In the genomic region with DNA sequence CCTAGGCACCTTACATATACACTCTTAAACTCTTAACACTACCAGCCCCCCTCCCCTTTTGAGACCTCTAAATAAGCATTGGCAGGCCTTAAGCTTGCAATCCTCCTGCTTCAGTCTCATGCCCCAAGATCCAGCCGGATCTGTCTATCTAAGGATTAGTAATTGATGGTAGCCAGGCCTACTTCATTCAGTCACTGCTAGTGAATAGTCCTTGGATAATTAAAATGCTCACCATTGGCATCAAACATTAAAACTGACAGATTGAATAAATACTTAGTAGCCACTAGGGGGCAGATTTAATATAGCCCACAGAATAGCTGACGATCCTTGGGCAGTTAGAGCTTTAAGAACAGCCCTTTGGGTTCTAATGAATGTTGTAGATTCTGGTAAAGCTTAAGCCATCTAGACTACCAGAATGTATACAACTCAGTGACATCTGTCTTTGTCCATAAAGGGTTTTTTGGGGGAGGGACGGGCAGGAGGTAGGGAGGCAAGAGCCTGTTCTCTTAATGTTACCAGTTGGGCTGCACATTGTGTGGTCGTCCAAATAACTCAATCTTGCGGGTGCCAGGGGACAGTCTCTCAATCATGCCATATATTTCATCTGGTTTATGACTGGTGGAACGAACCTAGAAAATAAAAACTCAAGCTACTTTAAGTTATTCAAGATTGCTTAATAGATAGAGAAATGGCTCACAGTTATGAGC, we compare ENCODE assay signal across 9 mouse cellular contexts. TPM values are rescaled to one million over a fixed set of nuclear protein-coding genes. Genes with fewer than 3 reads are reported as not detected.
DNase-seq lines count a peak whose midpoint lies in the region; ATAC-seq and TF ChIP-seq lines count a peak whose summit lies in the region.
"Had no signal": no experiment of that assay in that cellular context is flagged by ENCODE, and none has a peak within 500 bp of the region (broad histone marks: within the 10 kb centered on the region; RNA-seq: fewer than 3 reads in every experiment).

No protein-coding gene starts in this region.

- 79% methylated on average over 6 of the region's 6 CpGs for WGBS in thymus, adult 2 months
- WGBS in liver, postnatal 0 days (ENCODE audit: insufficient replicate concordance): 70% methylated on average over 6 of the region's 6 CpGs

- no peaks in the 10 kb centered on the region for H3K27me3 ChIP-seq in thymus, adult 2 months (ENCODE audit: control insufficient read depth, insufficient read depth, low read length)
- no peaks in the 10 kb centered on the region for H3K27me3 ChIP-seq in liver, postnatal 0 days (ENCODE audit: insufficient read depth, low read length)
- H3K27me3 ChIP-seq: liver, embryonic 13.5 days had no signal

- no peak for TF ChIP-seq CTCF in thymus, adult 2 months (IDR thresholded peaks at IDR 0.05; ENCODE audit: borderline replicate concordance, control insufficient read depth, extremely low read depth, insufficient read depth, low read length, poor library complexity)
- TF ChIP-seq CTCF in liver, postnatal 0 days (IDR thresholded peaks at IDR 0.05; ENCODE audit: low read depth): peak; percentile 67

- DNase-seq in cerebellum, adult 11 months: no peak
- DNase-seq in thymus, postnatal 0 days (ENCODE audit: low spot score): peak; percentile 27
- no peak for DNase-seq in thymus, adult 2 months
- no peak for DNase-seq in liver, postnatal 0 days
- no peak for DNase-seq in adrenal gland, postnatal 25 days
- no peak for DNase-seq in frontal cortex, postnatal 14 days (ENCODE audit: low spot score in 2 of 2)
- DNase-seq in ovary, adult 18-20 months (ENCODE audit: low spot score): no peak
- DNase-seq: liver, embryonic 13.5 days had no signal

- H3K9ac ChIP-seq in liver, postnatal 0 days (replicated peaks): no peak overlapping the region
- H3K9ac ChIP-seq: liver, embryonic 13.5 days had no signal

- H3K27ac ChIP-seq in thymus, adult 2 months (ENCODE audit: control insufficient read depth, insufficient read depth, low read length): no peak overlapping the region
- no peak overlapping the region for H3K27ac ChIP-seq in liver, postnatal 0 days (ENCODE audit: low read depth)
- H3K27ac ChIP-seq: liver, embryonic 13.5 days had no signal

- no peaks in the 10 kb centered on the region for H3K9me3 ChIP-seq in liver, postnatal 0 days (ENCODE audit: low read length)
- H3K9me3 ChIP-seq: liver, embryonic 13.5 days had no signal

- no peak for TF ChIP-seq EP300 in liver, postnatal 0 days (IDR thresholded peaks at IDR 0.05; ENCODE audit: low read depth)

- H3K4me1 ChIP-seq in thymus, adult 2 months (replicated peaks; ENCODE audit: control insufficient read depth, insufficient read depth, low read length): no peaks in the 10 kb centered on the region
- no peaks in the 10 kb centered on the region for H3K4me1 ChIP-seq in liver, postnatal 0 days (ENCODE audit: insufficient read depth)
- H3K4me1 ChIP-seq: liver, embryonic 13.5 days had no signal

- no peak overlapping the region for H3K4me2 ChIP-seq in liver, postnatal 0 days (ENCODE audit: low read depth, low read length)
- H3K4me2 ChIP-seq: liver, embryonic 13.5 days had no signal

- peak; percentile 52; the same call in 1 of the 2 replicates for ATAC-seq in cerebellum, adult (ENCODE audit: insufficient number of reproducible peaks, low FRiP score, low TSS enrichment)
- no peak for ATAC-seq in liver, postnatal 0 days

- TF ChIP-seq POLR2A in thymus, adult 2 months (IDR thresholded peaks at IDR 0.05; ENCODE audit: control insufficient read depth, extremely low read depth, insufficient read depth, low read length, poor library complexity): no peak

- no peak overlapping the region for H3K4me3 ChIP-seq in thymus, adult 2 months (ENCODE audit: control insufficient read depth, insufficient read depth, low read length)
- no peak overlapping the region for H3K4me3 ChIP-seq in liver, postnatal 0 days (ENCODE audit: low read depth, low read length)
- H3K4me3 ChIP-seq: liver, embryonic 13.5 days had no signal

- H3K36me3 ChIP-seq in thymus, adult 2 months (ENCODE audit: control insufficient read depth, insufficient read depth, low read length): peaks cover 86% of the 10 kb centered on the region
- peaks cover 68% of the 10 kb centered on the region for H3K36me3 ChIP-seq in liver, postnatal 0 days (replicated peaks; ENCODE audit: insufficient read depth, low read length)

RNA-seq across cellular contexts. Expression of gene Mettl3, which starts 9.2 kb away (rescaled TPM):
- polyA plus RNA-seq in thymus, postnatal 0 days (2015; fragmentation: Nextera tagmentation; extraction: Ambion mirVana): 33.9 and 37.6 TPM in 2 replicates
- polyA plus RNA-seq in thymus, adult 2 months (2012; rRNA removed): 51.4 and 54.2 TPM in 2 replicates
- 7.2 and 8.1 TPM in 2 replicates for polyA plus RNA-seq in liver, postnatal 0 days (2015; fragmentation: Nextera tagmentation; extraction: Ambion mirVana)
- total RNA-seq in adrenal gland, postnatal 25 days (2021): 54.4 and 64.8 TPM in 2 replicates

RNA-seq across cellular contexts. Expression of gene Rab2b, which starts 16.4 kb away (rescaled TPM):
- 10.9 and 13.2 TPM in 2 replicates for polyA plus RNA-seq in thymus, postnatal 0 days (2015; fragmentation: Nextera tagmentation; extraction: Ambion mirVana)
- polyA plus RNA-seq in thymus, adult 2 months (2012; rRNA removed): 12.8 and 15.3 TPM in 2 replicates
- polyA plus RNA-seq in liver, postnatal 0 days (2015; fragmentation: Nextera tagmentation; extraction: Ambion mirVana): 2.7 and 2.8 TPM in 2 replicates
- 35.7 and 37.8 TPM in 2 replicates for total RNA-seq in adrenal gland, postnatal 25 days (2021)

RNA-seq across cellular contexts. Expression of gene Tox4, which starts 16.8 kb away (rescaled TPM):
- polyA plus RNA-seq in thymus, postnatal 0 days (2015; fragmentation: Nextera tagmentation; extraction: Ambion mirVana): 45.0 and 46.0 TPM in 2 replicates
- 73.5 and 96.7 TPM in 2 replicates for polyA plus RNA-seq in thymus, adult 2 months (2012; rRNA removed)
- polyA plus RNA-seq in liver, postnatal 0 days (2015; fragmentation: Nextera tagmentation; extraction: Ambion mirVana): 12.1 and 13.4 TPM in 2 replicates
- 39.7 and 51.3 TPM in 2 replicates for total RNA-seq in adrenal gland, postnatal 25 days (2021)

RNA-seq across cellular contexts. Expression of gene Sall2, which starts 32.9 kb away (rescaled TPM):
- polyA plus RNA-seq in thymus, postnatal 0 days (2015; fragmentation: Nextera tagmentation; extraction: Ambion mirVana): 6.2 and 7.3 TPM in 2 replicates
- 23.3 and 24.7 TPM in 2 replicates for polyA plus RNA-seq in thymus, adult 2 months (2012; rRNA removed)
- polyA plus RNA-seq in liver, postnatal 0 days (2015; fragmentation: Nextera tagmentation; extraction: Ambion mirVana): 0.63 and 0.85 TPM in 2 replicates
- total RNA-seq in adrenal gland, postnatal 25 days (2021): 8.7 and 9.5 TPM in 2 replicates

RNA-seq across cellular contexts. Expression of gene Chd8, which starts 38.1 kb away (rescaled TPM):
- polyA plus RNA-seq in thymus, postnatal 0 days (2015; fragmentation: Nextera tagmentation; extraction: Ambion mirVana): 31.9 and 40.1 TPM in 2 replicates
- 66.6 and 70.2 TPM in 2 replicates for polyA plus RNA-seq in thymus, adult 2 months (2012; rRNA removed)
- 8.5 and 10.0 TPM in 2 replicates for polyA plus RNA-seq in liver, postnatal 0 days (2015; fragmentation: Nextera tagmentation; extraction: Ambion mirVana)
- total RNA-seq in adrenal gland, postnatal 25 days (2021): 104 and 109 TPM in 2 replicates
